Mouse (Mus musculus): ENCODE measurements around the gene P4htm. TPM values are rescaled to one million over a fixed set of nuclear protein-coding genes. Genes with fewer than 3 reads are reported as not detected.

P4htm gene
- total and polyA plus RNA-seq, 3 experiments, result 0.08 to 0.22 TPM; not detected in 1

DNA sequence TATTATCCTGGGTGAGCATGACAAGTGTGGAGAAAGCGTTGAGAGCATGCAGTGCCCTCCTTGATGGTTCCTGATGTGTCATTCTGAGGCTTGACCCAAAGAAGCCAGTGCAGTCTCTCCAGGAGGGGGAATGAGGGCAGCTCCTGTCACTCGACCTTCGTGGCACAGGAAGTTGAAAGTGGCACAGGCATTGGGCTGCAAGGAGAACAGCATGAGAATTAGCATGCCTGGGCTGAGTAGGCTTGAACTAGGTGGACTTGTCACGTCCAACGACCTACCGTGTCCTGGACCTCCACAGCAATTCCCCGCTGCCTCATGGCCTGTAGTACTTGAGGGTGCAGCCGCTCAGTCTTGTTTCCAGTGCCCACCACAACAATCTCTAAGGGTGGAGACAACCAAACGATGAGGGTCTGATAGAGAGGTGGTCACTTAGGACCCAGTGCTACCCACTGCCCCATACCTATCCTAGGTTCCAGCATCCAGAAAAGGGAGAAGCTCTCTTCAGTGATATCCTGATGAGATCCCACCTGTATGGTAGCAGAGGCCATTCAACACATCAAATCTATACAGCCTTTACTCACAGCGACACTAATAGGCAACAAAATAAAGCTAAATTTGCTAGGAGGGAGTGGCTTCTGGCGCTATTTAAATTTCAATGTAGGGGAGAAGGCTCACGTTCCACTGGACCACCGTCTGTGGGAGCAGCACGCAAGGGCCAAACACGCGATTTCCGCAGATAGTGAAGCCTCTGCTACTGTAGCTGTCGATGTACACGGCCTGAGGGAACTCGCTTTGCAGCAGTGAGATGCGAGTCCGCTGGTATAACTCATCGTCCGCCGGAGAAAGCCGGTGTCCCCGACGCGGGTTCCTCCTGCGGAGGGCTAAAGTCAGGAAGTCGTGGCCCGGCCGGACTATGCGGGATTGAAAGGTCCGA lies 31.3 kb downstream of the P4htm start:
- peak; percentile 49 for DNase-seq (ENCODE audit: low read depth, low spot score)
- Histone ChIP-seq H3K4me3 (ENCODE audit: control insufficient read depth in 1 of 2, insufficient read depth in 1 of 2, low read depth in 2 of 2, low read length in 2 of 2) (peak overlapping the region; percentile 66 to 79), H3K36me3 (ENCODE audit: control insufficient read depth in 1 of 2, insufficient read depth in 2 of 2, low read length in 2 of 2) (peaks cover 4 to 35% of the 10 kb centered on the region in 2 experiments)

DNA sequence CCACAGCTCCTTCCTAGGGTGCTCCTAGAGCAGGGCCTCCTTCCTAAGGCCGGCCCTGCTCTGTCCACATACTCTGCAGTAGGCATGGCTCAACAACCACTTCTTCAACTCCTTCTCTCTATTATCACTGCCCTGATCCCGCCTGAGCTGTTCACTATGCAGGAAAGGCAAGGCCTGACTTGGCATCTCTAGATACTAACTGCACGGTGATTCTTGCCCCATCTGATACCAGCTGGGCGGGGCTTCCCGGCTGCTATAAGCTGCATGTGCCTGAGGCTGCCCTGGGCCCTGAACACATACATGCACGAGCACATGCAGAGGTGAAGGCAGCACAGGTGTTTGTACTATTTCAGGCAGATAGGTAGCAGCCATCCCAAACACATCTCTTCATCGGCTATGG lies 33.3 kb downstream of the P4htm start:
- no peaks in the 10 kb centered on the region for H3K9me3 ChIP-seq (replicated peaks; ENCODE audit: insufficient read depth, low read length)
- peaks cover 7 to 35% of the 10 kb centered on the region in 2 experiments for H3K36me3 ChIP-seq (ENCODE audit: control insufficient read depth in 1 of 2, insufficient read depth in 2 of 2, low read length in 2 of 2)
- peaks cover 38% of the 10 kb centered on the region for H3K79me2 ChIP-seq (ENCODE audit: control insufficient read depth, insufficient read depth, low read length, poor library complexity)
- peak; percentile 62 for DNase-seq (ENCODE audit: low read depth, low spot score)
- no peak overlapping the region for H3K4me3 ChIP-seq (ENCODE audit: control insufficient read depth in 1 of 2, insufficient read depth in 1 of 2, low read depth in 2 of 2, low read length in 2 of 2)
- H3K27ac ChIP-seq (ENCODE audit: control insufficient read depth, low read depth, low read length), result no peak overlapping the region
- no peaks in the 10 kb centered on the region for H3K27me3 ChIP-seq (ENCODE audit: control insufficient read depth in 1 of 2, insufficient read depth in 2 of 2, low read length in 2 of 2)
- H3K4me1 ChIP-seq (ENCODE audit: control insufficient read depth in 1 of 2, insufficient read depth in 2 of 2, low read length in 2 of 2), result peaks cover 0 to 42% of the 10 kb centered on the region in 2 experiments; a peak in 3 of 4 replicates
- no peak overlapping the region for H3K9ac ChIP-seq (ENCODE audit: control insufficient read depth, low read depth, low read length, poor library complexity, severe bottlenecking)
- TF ChIP-seq KAT2A (conservative IDR thresholded peaks at IDR 0.05; ENCODE audit: low read depth, low read length) (no peak), CTCF (IDR thresholded peaks at IDR 0.05 in 2 of 3, conservative IDR thresholded peaks at IDR 0.05 in 1 of 3; ENCODE audit: control insufficient read depth in 1 of 3, insufficient read depth in 1 of 3, low read depth in 2 of 3, low read length in 3 of 3, poor library complexity in 1 of 3, severe bottlenecking in 1 of 3) (no peak), HCFC1 (IDR thresholded peaks at IDR 0.05; ENCODE audit: low read depth, low read length) (no peak), GATA1 (IDR thresholded peaks at IDR 0.05; ENCODE audit: low read depth, low read length) (peak; percentile 44; the same call in 1 of the 2 replicates), SMC3 (IDR thresholded peaks at IDR 0.05; ENCODE audit: low read depth, low read length) (peak; percentile 11; the same call in 1 of the 2 replicates), EP300 (IDR thresholded peaks at IDR 0.05; ENCODE audit: low read depth in 1 of 2, low read length in 2 of 2) (no peak), NRF1 (IDR thresholded peaks at IDR 0.05; ENCODE audit: insufficient read depth, low read depth, low read length, poor library complexity, severe bottlenecking) (no peak), ZMIZ1 (IDR thresholded peaks at IDR 0.05; ENCODE audit: low read depth, low read length) (no peak), MAZ (IDR thresholded peaks at IDR 0.05; ENCODE audit: low read depth, low read length) (no peak), ETS1 (IDR thresholded peaks at IDR 0.05; ENCODE audit: low read depth, low read length) (no peak), UBTF (IDR thresholded peaks at IDR 0.05; ENCODE audit: borderline replicate concordance, insufficient read depth, low read depth, low read length) (no peak), MYB (IDR thresholded peaks at IDR 0.05; ENCODE audit: low read depth, low read length) (no peak), POLR2AphosphoS2 (IDR thresholded peaks at IDR 0.05; ENCODE audit: low read length) (peak; percentile 82), RCOR1 (IDR thresholded peaks at IDR 0.05; ENCODE audit: low read depth, low read length) (no peak), MXI1 (IDR thresholded peaks at IDR 0.05; ENCODE audit: low read depth, low read length) (0 out of 2 replicates have a peak, but pooled peaks have one; percentile 34), BHLHE40 (IDR thresholded peaks at IDR 0.05; ENCODE audit: borderline replicate concordance, low read depth, low read length) (no peak), MAFK (IDR thresholded peaks at IDR 0.05; ENCODE audit: borderline replicate concordance, low read depth, low read length) (no peak), ZKSCAN1 (IDR thresholded peaks at IDR 0.05; ENCODE audit: low read depth, low read length) (no peak), ZC3H11A (IDR thresholded peaks at IDR 0.05; ENCODE audit: low read depth, low read length) (no peak), SIN3A (IDR thresholded peaks at IDR 0.05; ENCODE audit: low read length) (0 out of 2 replicates have a peak, but pooled peaks have one; percentile 16), CHD2 (IDR thresholded peaks at IDR 0.05; ENCODE audit: low read length) (no peak), RAD21 (IDR thresholded peaks at IDR 0.05; ENCODE audit: low read depth, low read length) (no peak)

More for the DNA sequence above, 31.3 kb downstream of the P4htm start:
- Histone ChIP-seq H3K4me1 (ENCODE audit: control insufficient read depth in 1 of 2, insufficient read depth in 2 of 2, low read length in 2 of 2) (peaks cover 0 to 50% of the 10 kb centered on the region in 2 experiments; a peak in 3 of 4 replicates), H3K27ac (ENCODE audit: control insufficient read depth, low read depth, low read length) (peak overlapping the region; percentile 90), H3K27me3 (ENCODE audit: control insufficient read depth in 1 of 2, insufficient read depth in 2 of 2, low read length in 2 of 2) (no peaks in the 10 kb centered on the region), H3K9ac (ENCODE audit: control insufficient read depth, low read depth, low read length, poor library complexity, severe bottlenecking) (peak overlapping the region; percentile 89), H3K9me3 (replicated peaks; ENCODE audit: insufficient read depth, low read length) (no peaks in the 10 kb centered on the region), H3K79me2 (ENCODE audit: control insufficient read depth, insufficient read depth, low read length, poor library complexity) (peaks cover 41% of the 10 kb centered on the region)
- no peak for TF ChIP-seq MAFK (IDR thresholded peaks at IDR 0.05; ENCODE audit: borderline replicate concordance, low read depth, low read length)
- peak; percentile 78 for TF ChIP-seq ZMIZ1 (IDR thresholded peaks at IDR 0.05; ENCODE audit: low read depth, low read length)
- TF ChIP-seq E2F4 (IDR thresholded peaks at IDR 0.05; ENCODE audit: borderline replicate concordance, low read depth, low read length), result no peak; the same call in 1 of the 2 replicates
- peak; percentile 91 for TF ChIP-seq POLR2AphosphoS2 (IDR thresholded peaks at IDR 0.05; ENCODE audit: low read length)
- no peak for TF ChIP-seq USF2 (IDR thresholded peaks at IDR 0.05; ENCODE audit: borderline replicate concordance in 1 of 2, insufficient read depth in 1 of 2, low read depth in 1 of 2, low read length in 2 of 2)
- TF ChIP-seq POLR2A (IDR thresholded peaks at IDR 0.05; ENCODE audit: control insufficient read depth in 1 of 2, insufficient read depth in 1 of 2, low read depth in 1 of 2, low read length in 2 of 2, poor library complexity in 1 of 2), result peak in 1 of 2 experiments; percentile 13; a peak in 1 of 4 replicates
- 0 out of 2 replicates have a peak, but pooled peaks have one; percentile 23 for TF ChIP-seq MXI1 (IDR thresholded peaks at IDR 0.05; ENCODE audit: low read depth, low read length)
- peak; percentile 86; the same call in 1 of the 2 replicates for TF ChIP-seq CHD1 (IDR thresholded peaks at IDR 0.05; ENCODE audit: low read depth, low read length)
- TF ChIP-seq SIN3A (IDR thresholded peaks at IDR 0.05; ENCODE audit: low read length), result peak; percentile 40
- TF ChIP-seq TAL1 (IDR thresholded peaks at IDR 0.05; ENCODE audit: low read length), result no peak
- no peak for TF ChIP-seq EP300 (IDR thresholded peaks at IDR 0.05; ENCODE audit: low read depth in 1 of 2, low read length in 2 of 2)
- TF ChIP-seq NELFE (IDR thresholded peaks at IDR 0.05; ENCODE audit: low read depth, low read length), result peak; percentile 49; the same call in 1 of the 2 replicates
- TF ChIP-seq POLR2AphosphoS5 (IDR thresholded peaks at IDR 0.05; ENCODE audit: borderline replicate concordance, low read depth, low read length), result 0 out of 2 replicates have a peak, but pooled peaks have one; percentile 65
- TF ChIP-seq SMC3 (IDR thresholded peaks at IDR 0.05; ENCODE audit: low read depth, low read length), result no peak
- TF ChIP-seq BHLHE40 (IDR thresholded peaks at IDR 0.05; ENCODE audit: borderline replicate concordance, low read depth, low read length), result peak; percentile 32; the same call in 1 of the 2 replicates
- peak; percentile 21; the same call in 1 of the 2 replicates for TF ChIP-seq CHD2 (IDR thresholded peaks at IDR 0.05; ENCODE audit: low read length)
